8 mouse cellular contexts compared by ENCODE assay signal in genomic region chr4:106650833-106651527, GRCm38 (mm10). TPM values are rescaled to one million over a fixed set of nuclear protein-coding genes. Genes with fewer than 3 reads are reported as not detected.
A peak's percentile ranks its signal among the peaks of the same experiment; 100 is the strongest.
DNase-seq lines count a peak whose midpoint lies in the region; ATAC-seq lines count a peak whose summit lies in the region.

TSS of gene Pars2 (plus strand) at chr4:106651069.

- H3K27ac ChIP-seq in heart, embryonic 10.5 days: peak within 1 kb of the TSS; percentile 87
- peak within 1 kb of the TSS; percentile 89 for H3K27ac ChIP-seq in kidney, embryonic 15.5 days

- peak within 1 kb of the TSS; percentile 89 for H3K4me2 ChIP-seq in kidney, embryonic 15.5 days

- ATAC-seq in erythroblast, adult 5-6 weeks (replicated peaks; ENCODE audit: low FRiP score, poor library complexity, severe bottlenecking): peak; percentile 97
- ATAC-seq in kidney, embryonic 15.5 days (replicated peaks; ENCODE audit: low FRiP score): peak; percentile 94
- peak; percentile 97 for ATAC-seq in monocyte, adult 5-6 weeks (replicated peaks; ENCODE audit: insufficient number of reproducible peaks, low FRiP score, low TSS enrichment, poor library complexity, severe bottlenecking)

- peaks cover 29% of the 10 kb centered on the region for H3K36me3 ChIP-seq in heart, embryonic 10.5 days
- H3K36me3 ChIP-seq in kidney, embryonic 15.5 days: peaks cover 29% of the 10 kb centered on the region

- H3K27me3 ChIP-seq in heart, embryonic 10.5 days (ENCODE audit: insufficient read depth, poor library complexity, severe bottlenecking): peaks cover 25% of the 10 kb centered on the region
- 0 out of 2 replicates have a peak, but pooled peaks cover 5% of the 10 kb centered on the region for H3K27me3 ChIP-seq in kidney, embryonic 15.5 days

- H3K9ac ChIP-seq in kidney, embryonic 15.5 days: peak within 1 kb of the TSS; percentile 77

- H3K4me1 ChIP-seq in heart, embryonic 10.5 days: peaks cover 7% of the 10 kb centered on the region
- peaks cover 56% of the 10 kb centered on the region for H3K4me1 ChIP-seq in kidney, embryonic 15.5 days

- 4% methylated on average over 40 of the region's 40 CpGs for WGBS in heart, embryonic 10.5 days
- 2% methylated on average over 40 of the region's 40 CpGs for WGBS in kidney, embryonic 15.5 days

- no peaks in the 10 kb centered on the region for H3K9me3 ChIP-seq in heart, embryonic 10.5 days
- H3K9me3 ChIP-seq in kidney, embryonic 15.5 days (replicated peaks): no peaks in the 10 kb centered on the region

- peak; percentile 95 to 96 for DNase-seq in B cell, adult 2 months
- peak; percentile 99 for DNase-seq in brain, adult 2 months (ENCODE audit: low read depth, low spot score)
- DNase-seq in heart, embryonic 10.5 days (ENCODE audit: low spot score): peak; percentile 99
- peak; percentile 97 for DNase-seq in liver
- DNase-seq in spleen, postnatal 4 days (ENCODE audit: low spot score in 2 of 2): peak; percentile 95 to 98

- H3K4me3 ChIP-seq in heart, embryonic 10.5 days: peak within 1 kb of the TSS; percentile 70
- H3K4me3 ChIP-seq in kidney, embryonic 15.5 days (replicated peaks): peak within 1 kb of the TSS; percentile 71

RNA-seq across cellular contexts. Expression of gene Pars2, which starts in this region (rescaled TPM):
- 0.58 and 0.84 TPM in 2 replicates for total RNA-seq in erythroblast, adult 5-6 weeks (2015; ENCODE audit: low replicate concordance)
- 2.6 TPM in 1 of 2 replicates, not detected in the other for total RNA-seq in erythroblast, adult 5-6 weeks (2017; ENCODE audit: low replicate concordance)
- polyA plus RNA-seq in heart, embryonic 10.5 days (2016; fragmentation: Nextera tagmentation; extraction: Ambion mirVana): 14.9 and 16.9 TPM in 2 replicates
- 13.4 and 14.8 TPM in 2 replicates for polyA plus RNA-seq in kidney, embryonic 15.5 days (2015; fragmentation: Nextera tagmentation; extraction: Ambion mirVana)
- total RNA-seq in monocyte, adult 5-6 weeks (2017): 0.96 to 5.3 TPM (median 4.0 TPM) in 3 replicates

Comparison
In these comparisons a context has a peak if more than half of its experiments do, and no peak if none do; other contexts are left out.
1. Peak in every context shown above with its lines: DNase-seq, ATAC-seq, H3K4me3 ChIP-seq and H3K27ac ChIP-seq.